Mouse (Mus musculus) neutrophil, adult 5-6 weeks (primary cell): ENCODE results near the gene Gsap. TPM values are rescaled to one million over a fixed set of nuclear protein-coding genes. Genes with fewer than 3 reads are reported as not detected.
"Not testable (repeated sequence)": the region's sequence is repeated elsewhere in the genome, so short reads cannot be mapped to it uniquely, and the experiment has no call there.

Experiments
- ATAC-seq: fragments of 151-379, 151-347 bp; 2 replicates; pipeline ENCODE4 v1.8.0; 2017; ENCODE audit warnings: mild to moderate bottlenecking, moderate TSS enrichment; ENCODE audit not compliant: insufficient number of reproducible peaks, poor library complexity, low FRiP score, severe bottlenecking; ENCODE audit errors: extremely low read depth
- total RNA-seq: library from RNA; stranded (forward); fragments of 200-1000 nt; gene quantifications from 2 replicates; pipeline ENCODE4 v1.2.3, GENCODE M21; 2017

The Gsap gene
- total RNA-seq, 1 experiment from 2014 or later = 74.7 TPM

GRCm38 (mm10) chr5:21175132-21176112 lies 10.6 kb upstream of the Gsap start:
- ATAC-seq = no peak

- no peak for ATAC-seq
Observed at GRCm38 (mm10) chr5:21179496-21179895, 6.6 kb upstream of the Gsap start.

- ATAC-seq = not testable (repeated sequence)
Observed at GRCm38 (mm10) chr5:21183046-21183445, 3.0 kb upstream of the Gsap start.

- no peak for ATAC-seq
Observed at GRCm38 (mm10) chr5:21186821-21187220, 766 bp downstream of the Gsap start.

- ATAC-seq = peak; percentile 72
Observed at GRCm38 (mm10) chr5:21188435-21188834, 2.4 kb downstream of the Gsap start.

- peak; percentile 18; the same call in 1 of the 2 replicates for ATAC-seq
Observed at GRCm38 (mm10) chr5:21189036-21189435, 3.0 kb downstream of the Gsap start.

GRCm38 (mm10) chr5:21189460-21189859 lies 3.4 kb downstream of the Gsap start:
- ATAC-seq = no peak

- no peak for ATAC-seq
Observed at GRCm38 (mm10) chr5:21203504-21203903, 17.4 kb downstream of the Gsap start.

GRCm38 (mm10) chr5:21204157-21204556 lies 18.1 kb downstream of the Gsap start:
- ATAC-seq = no peak

- no peak for ATAC-seq
Observed at GRCm38 (mm10) chr5:21206014-21206413, 20.0 kb downstream of the Gsap start.

- ATAC-seq = no peak
Observed at GRCm38 (mm10) chr5:21211406-21211805, 25.4 kb downstream of the Gsap start.

- no peak for ATAC-seq
Observed at GRCm38 (mm10) chr5:21212933-21213332, 26.9 kb downstream of the Gsap start.

- ATAC-seq = no peak
Observed at GRCm38 (mm10) chr5:21213801-21214200, 27.7 kb downstream of the Gsap start.

- no peak for ATAC-seq
Observed at GRCm38 (mm10) chr5:21217453-21218294, 31.6 kb downstream of the Gsap start.

GRCm38 (mm10) chr5:21232876-21233275 lies 46.8 kb downstream of the Gsap start:
- ATAC-seq = no peak

- ATAC-seq = no peak
Observed at GRCm38 (mm10) chr5:21244575-21244974, 58.5 kb downstream of the Gsap start.

- no peak for ATAC-seq
Observed at GRCm38 (mm10) chr5:21245241-21245640, 59.2 kb downstream of the Gsap start.

GRCm38 (mm10) chr5:21246794-21247193 lies 60.7 kb downstream of the Gsap start:
- no peak for ATAC-seq

GRCm38 (mm10) chr5:21247916-21248315 lies 61.9 kb downstream of the Gsap start:
- no peak for ATAC-seq

GRCm38 (mm10) chr5:21248834-21249233 lies 62.8 kb downstream of the Gsap start:
- ATAC-seq = 0 out of 2 replicates have a peak, but pooled peaks have one; percentile 36
